Mouse (Mus musculus) liver, embryonic 15.5 days (tissue): Measurements from ENCODE around the gene Luc7l3. TPM values are rescaled to one million over a fixed set of nuclear protein-coding genes. Genes with fewer than 3 reads are reported as not detected.
"Not testable (repeated sequence)": the region's sequence is repeated elsewhere in the genome, so short reads cannot be mapped to it uniquely, and the experiment has no call there.

ENCODE experiments used
- ATAC-seq: fragments of 200-750 bp; cut with Nextera tagmentation; 2 replicates; pipeline ENCODE4 v1.8.0; 2017; ENCODE audit warnings: moderate number of reproducible peaks, mild to moderate bottlenecking, moderate library complexity; ENCODE audit not compliant: insufficient read depth
- H3K27ac ChIP-seq: fragments of 300-500 bp; sonication (generic); replicated peaks from 2 replicates; pipeline ENCODE4 v1.5.1; 2015; ENCODE audit warnings: mild to moderate bottlenecking, inconsistent platforms
- H3K27me3 ChIP-seq: fragments of 300-500 bp; sonication (generic); 2 replicates; pipeline ENCODE4 v1.6.1; 2015; ENCODE audit warnings: mild to moderate bottlenecking, inconsistent platforms
- H3K36me3 ChIP-seq: fragments of 300-500 bp; sonication (generic); replicated peaks from 2 replicates; pipeline ENCODE4 v1.6.1; 2015; ENCODE audit warnings: moderate library complexity, mild to moderate bottlenecking, inconsistent platforms
- H3K4me1 ChIP-seq: fragments of 300-500 bp; sonication (generic); replicated peaks from 2 replicates; pipeline ENCODE4 v1.6.1; 2015; ENCODE audit warnings: inconsistent platforms
- H3K4me2 ChIP-seq: fragments of 300-500 bp; sonication (generic); 2 replicates; pipeline ENCODE4 v1.6.1; 2015; ENCODE audit warnings: moderate library complexity, mild to moderate bottlenecking, inconsistent platforms
- H3K4me3 ChIP-seq: fragments of 300-500 bp; sonication (generic); replicated peaks from 2 replicates; pipeline ENCODE4 v1.5.1; 2015; ENCODE audit warnings: mild to moderate bottlenecking, inconsistent platforms
- H3K9ac ChIP-seq: fragments of 300-500 bp; sonication (generic); 2 replicates; pipeline ENCODE4 v1.6.1; 2015; ENCODE audit warnings: moderate library complexity, mild to moderate bottlenecking, inconsistent platforms
- H3K9me3 ChIP-seq: fragments of 300-500 bp; sonication (generic); replicated peaks from 2 replicates; pipeline ENCODE4 v1.6.1; 2016; ENCODE audit warnings: inconsistent platforms
- WGBS: fragments of 180-500 bp; shearing (Covaris S2); methylation state at CpG from one replicate; pipeline ENCODE4 v1.1.7; 2015; ENCODE audit warnings: mixed read lengths; ENCODE audit not compliant: insufficient replicate concordance; 5-methylcytosine and 5-hydroxymethylcytosine counted together
- polyA plus RNA-seq: library from polyadenylated mRNA; unstranded; fragments of >200 nt; fragmentation: Nextera tagmentation; extraction: Ambion mirVana; gene quantifications from 2 replicates; pipeline ENCODE4 v1.2.1, GENCODE M21; 2015

Luc7l3 gene
- polyA plus RNA-seq, 1 experiment from 2014 or later, result 36.8 TPM

- H3K4me3 ChIP-seq, result no peak overlapping the region
- H3K9ac ChIP-seq, result no peak overlapping the region
- no peaks in the 10 kb centered on the region for H3K36me3 ChIP-seq
- H3K4me2 ChIP-seq, result no peak overlapping the region
- H3K27ac ChIP-seq, result peak overlapping the region; percentile 60
- peaks cover 50% of the 10 kb centered on the region for H3K4me1 ChIP-seq
- H3K27me3 ChIP-seq, result no peaks in the 10 kb centered on the region
- WGBS, result 79% methylated on average over 21 of the region's 21 CpGs
- H3K9me3 ChIP-seq, result no peaks in the 10 kb centered on the region
- ATAC-seq, result no peak
Measured at GRCm38 (mm10) chr11:94272960-94273927, 48.5 kb downstream of the Luc7l3 start.

DNA sequence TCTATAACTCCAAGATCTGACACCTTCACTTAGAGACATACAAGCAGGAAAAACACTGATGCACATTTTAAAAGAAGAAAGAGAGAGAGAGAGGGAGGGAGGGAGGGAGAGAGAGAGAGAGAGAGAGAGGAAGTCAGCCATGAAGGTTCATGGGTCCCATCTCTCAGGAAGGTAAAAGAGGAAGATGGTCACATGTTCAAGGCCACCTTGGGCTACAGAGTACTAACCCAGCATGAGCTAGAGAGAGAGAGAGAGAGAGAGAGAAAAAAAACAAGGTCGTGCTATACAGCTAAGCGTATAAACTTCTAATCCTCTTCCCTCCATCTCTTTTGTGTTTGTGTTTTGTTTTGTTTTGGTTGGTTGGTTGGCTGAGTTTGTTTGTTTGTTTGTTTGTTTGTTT lies 50.8 kb downstream of the Luc7l3 start:
- Histone ChIP-seq H3K4me2 (no peak overlapping the region), H3K9ac (no peak overlapping the region), H3K36me3 (no peaks in the 10 kb centered on the region), H3K27ac (no peak overlapping the region), H3K4me3 (no peak overlapping the region), H3K27me3 (no peaks in the 10 kb centered on the region), H3K9me3 (no peaks in the 10 kb centered on the region), H3K4me1 (peaks cover 57% of the 10 kb centered on the region)
- no peak for ATAC-seq
- 55% methylated on average over 2 of the region's 2 CpGs for WGBS

DNA sequence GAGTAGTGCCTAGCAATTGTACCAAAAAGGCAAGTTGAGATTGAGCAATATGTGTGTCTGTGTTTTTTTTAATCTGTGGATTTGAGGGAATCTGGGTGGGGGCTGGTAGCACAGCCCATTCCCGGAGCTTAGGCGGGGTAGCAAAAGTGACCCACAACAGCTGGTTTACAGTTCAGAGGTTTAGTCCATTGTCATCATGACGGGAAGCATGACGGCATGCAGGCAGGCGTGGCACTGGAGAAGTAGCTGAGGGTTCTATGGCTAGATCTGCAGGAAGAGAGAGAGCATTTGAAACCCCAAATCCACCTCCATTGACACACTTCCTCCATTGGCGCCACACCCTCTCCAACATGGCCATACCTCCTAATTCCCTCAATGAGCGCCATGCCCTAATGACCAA lies 51.9 kb downstream of the Luc7l3 start:
- ATAC-seq, result no peak
- H3K27me3 ChIP-seq, result no peaks in the 10 kb centered on the region
- peaks cover 57% of the 10 kb centered on the region for H3K4me1 ChIP-seq
- WGBS, result 78% methylated on average over 7 of the region's 7 CpGs
- no peaks in the 10 kb centered on the region for H3K9me3 ChIP-seq
- no peak overlapping the region for H3K27ac ChIP-seq
- no peak overlapping the region for H3K4me2 ChIP-seq
- H3K4me3 ChIP-seq, result no peak overlapping the region
- H3K9ac ChIP-seq, result no peak overlapping the region
- no peaks in the 10 kb centered on the region for H3K36me3 ChIP-seq

GRCm38 (mm10) chr11:94268761-94269160 lies 53.0 kb downstream of the Luc7l3 start:
- H3K4me3 ChIP-seq, result no peak overlapping the region
- H3K4me1 ChIP-seq, result peaks cover 54% of the 10 kb centered on the region
- no peaks in the 10 kb centered on the region for H3K27me3 ChIP-seq
- no peaks in the 10 kb centered on the region for H3K36me3 ChIP-seq
- H3K4me2 ChIP-seq, result no peak overlapping the region
- no peak overlapping the region for H3K27ac ChIP-seq
- no peak overlapping the region for H3K9ac ChIP-seq
- no peaks in the 10 kb centered on the region for H3K9me3 ChIP-seq
- ATAC-seq, result no peak

GRCm38 (mm10) chr11:94266155-94266554 lies 55.6 kb downstream of the Luc7l3 start:
- H3K36me3 ChIP-seq, H3K9ac ChIP-seq, ATAC-seq, H3K4me3 ChIP-seq, H3K9me3 ChIP-seq, H3K27me3 ChIP-seq: not testable (repeated sequence)
- Histone ChIP-seq H3K4me2 (peak overlapping the region; percentile 76), H3K4me1 (peaks cover 65% of the 10 kb centered on the region), H3K27ac (peak overlapping the region; percentile 87)
- WGBS, result 28% methylated on average over 3 of the region's 3 CpGs

DNA sequence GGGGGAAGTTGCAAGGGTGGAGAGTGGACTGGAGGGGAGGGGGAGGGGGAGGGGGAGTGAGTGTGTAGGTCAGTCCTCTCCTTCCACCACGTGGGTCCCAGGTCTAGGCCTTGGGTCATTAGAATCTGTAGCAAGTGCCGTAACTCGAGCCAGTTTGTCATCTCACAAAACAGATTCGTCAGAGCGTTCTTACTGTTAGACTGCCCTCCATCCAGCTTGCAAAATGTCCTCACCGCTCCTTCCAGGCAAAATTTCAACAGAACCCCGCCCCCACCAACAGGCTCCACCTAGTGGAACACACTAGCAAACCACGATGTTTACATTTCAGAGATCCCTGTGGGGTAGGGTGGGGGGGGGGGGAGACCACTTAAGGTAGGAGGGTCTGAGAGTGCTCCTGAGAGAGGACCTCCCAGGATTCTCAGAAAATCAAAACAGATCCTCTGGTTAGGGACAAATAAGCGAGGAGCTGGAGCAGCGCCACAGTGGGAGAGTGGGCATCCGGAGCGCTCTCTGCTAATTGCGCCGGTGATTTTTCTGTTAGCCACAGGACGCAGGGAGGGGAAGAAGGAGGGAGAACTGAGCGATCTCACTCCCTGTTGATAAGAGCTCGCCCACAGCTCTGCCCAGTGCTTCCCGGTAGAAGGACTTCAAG lies 56.5 kb downstream of the Luc7l3 start:
- ATAC-seq, result peak; percentile 56
- WGBS, result 4% methylated on average over 18 of the region's 18 CpGs

GRCm38 (mm10) chr11:94261585-94262370 lies 60.0 kb downstream of the Luc7l3 start:
- peak overlapping the region; percentile 93 for H3K27ac ChIP-seq
- H3K9ac ChIP-seq, result peak overlapping the region; percentile 13; the same call in 1 of the 2 replicates
- no peak overlapping the region for H3K4me3 ChIP-seq
- no peaks in the 10 kb centered on the region for H3K9me3 ChIP-seq
- peaks cover 62% of the 10 kb centered on the region for H3K4me1 ChIP-seq
- H3K4me2 ChIP-seq, result peak overlapping the region; percentile 50
- H3K27me3 ChIP-seq, result 0 out of 2 replicates have a peak, but pooled peaks cover 10% of the 10 kb centered on the region
- peak; percentile 94 for ATAC-seq
- 20% methylated on average over 6 of the region's 6 CpGs for WGBS
- no peaks in the 10 kb centered on the region for H3K36me3 ChIP-seq

More for the DNA sequence above, 56.5 kb downstream of the Luc7l3 start:
- no peaks in the 10 kb centered on the region for H3K36me3 ChIP-seq
- H3K9me3 ChIP-seq, result no peaks in the 10 kb centered on the region
- peaks cover 74% of the 10 kb centered on the region for H3K4me1 ChIP-seq
- peak overlapping the region; percentile 41 for H3K9ac ChIP-seq
- H3K4me2 ChIP-seq, result peak overlapping the region; percentile 76
- peak overlapping the region; percentile 49 for H3K4me3 ChIP-seq
- H3K27me3 ChIP-seq, result no peaks in the 10 kb centered on the region
- H3K27ac ChIP-seq, result peak overlapping the region; percentile 87

DNA sequence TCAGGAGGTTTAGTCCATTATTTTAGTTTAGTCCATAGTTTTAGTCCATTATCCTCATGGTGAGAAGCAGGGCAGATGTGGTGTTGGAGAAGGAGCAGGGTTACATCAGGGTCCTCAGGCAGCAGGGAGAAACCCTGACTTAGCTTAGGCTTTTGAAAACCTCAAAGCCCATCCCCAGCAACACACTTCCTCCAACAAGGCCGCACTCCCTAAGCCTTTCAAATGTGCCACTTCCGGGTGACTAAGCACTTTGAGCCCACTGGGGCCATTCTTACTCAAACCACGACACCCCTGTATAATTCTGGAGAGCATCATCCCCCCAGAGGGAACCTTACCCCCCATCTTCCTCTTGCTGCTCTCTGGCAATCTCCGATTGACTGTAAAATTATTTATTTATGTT lies 62.0 kb downstream of the Luc7l3 start:
- Histone ChIP-seq H3K4me2 (no peak overlapping the region), H3K9ac (no peak overlapping the region), H3K4me1 (peaks cover 42% of the 10 kb centered on the region), H3K36me3 (no peaks in the 10 kb centered on the region), H3K27me3 (peaks cover 19% of the 10 kb centered on the region; the same call in 1 of the 2 replicates), H3K4me3 (no peak overlapping the region), H3K27ac (peak overlapping the region; percentile 93; the same call in 1 of the 2 replicates), H3K9me3 (no peaks in the 10 kb centered on the region)
- ATAC-seq, result no peak
- 32% methylated on average over 4 of the region's 4 CpGs for WGBS

- Histone ChIP-seq H3K4me3 (no peak overlapping the region), H3K36me3 (no peaks in the 10 kb centered on the region), H3K4me1 (peaks cover 39% of the 10 kb centered on the region), H3K9me3 (no peaks in the 10 kb centered on the region), H3K27ac (no peak overlapping the region), H3K9ac (no peak overlapping the region), H3K4me2 (no peak overlapping the region), H3K27me3 (peaks cover 27% of the 10 kb centered on the region; the same call in 1 of the 2 replicates)
- ATAC-seq, result no peak
- WGBS, result 79% methylated on average over 14 of the region's 14 CpGs
Measured at GRCm38 (mm10) chr11:94257987-94258386, 63.8 kb downstream of the Luc7l3 start.

DNA sequence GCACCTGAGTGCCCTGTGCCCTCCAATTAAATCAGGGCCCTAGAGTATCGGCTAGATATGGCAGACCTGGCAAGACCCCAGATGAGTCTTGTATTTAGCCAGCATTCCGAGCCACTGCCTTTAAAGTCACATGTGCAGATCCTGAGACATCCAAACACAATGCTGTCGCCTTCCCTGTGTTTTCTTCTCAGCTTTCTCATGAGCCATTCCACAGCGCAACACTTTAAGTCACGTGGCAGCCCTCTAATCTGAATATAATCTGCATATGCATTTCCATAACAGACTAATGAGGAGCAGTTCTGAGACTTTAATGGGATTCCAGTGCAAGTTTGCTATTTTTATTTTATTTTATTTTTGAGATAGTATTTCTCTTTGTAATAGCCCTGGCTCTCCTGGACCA lies 66.1 kb downstream of the Luc7l3 start:
- Histone ChIP-seq H3K36me3 (no peaks in the 10 kb centered on the region), H3K9me3 (no peaks in the 10 kb centered on the region), H3K27me3 (peaks cover 32% of the 10 kb centered on the region; the same call in 1 of the 2 replicates), H3K27ac (no peak overlapping the region), H3K4me3 (no peak overlapping the region), H3K9ac (no peak overlapping the region), H3K4me2 (no peak overlapping the region), H3K4me1 (peaks cover 16% of the 10 kb centered on the region)
- no peak for ATAC-seq
- 68% methylated on average over 5 of the region's 5 CpGs for WGBS
